Mouse (Mus musculus) retina, adult 2 months (tissue): ENCODE results near the gene Tmem132c.

Experiments used
- DNase-seq: peaks from one replicate; pipeline ENCODE4 v3.0.0-alpha.2; 2012; ENCODE audit warnings: low read depth, low spot score

Tmem132c gene

GRCm38 (mm10) chr5:127405391-127406000 is 163.9 kb downstream of the Tmem132c start:
- no peak for DNase-seq

- no peak for DNase-seq
These were observed 164.5 kb downstream of the Tmem132c start for GRCm38 (mm10) chr5:127406014-127406655.

DNA sequence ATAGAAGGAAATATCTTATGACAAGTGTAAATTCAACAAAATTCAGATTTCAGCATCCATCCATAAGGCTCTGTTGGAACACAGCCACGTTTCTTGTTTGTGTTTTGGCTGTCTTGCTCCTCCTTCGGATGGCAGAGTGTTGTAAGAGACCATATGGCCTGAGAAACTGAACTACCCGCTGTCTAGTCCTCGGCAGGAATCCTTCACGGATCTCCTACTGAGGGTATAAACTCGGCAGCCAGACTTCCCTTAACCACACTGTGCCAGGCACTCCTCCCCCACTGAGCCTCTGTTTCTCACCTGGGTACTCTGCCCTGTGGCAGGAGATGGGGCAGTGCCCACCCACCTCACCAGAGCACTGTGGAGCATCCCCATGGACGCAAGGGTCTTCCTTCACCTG is 174.9 kb downstream of the Tmem132c start:
- DNase-seq = no peak

GRCm38 (mm10) chr5:127423936-127424335 is 182.3 kb downstream of the Tmem132c start:
- DNase-seq = no peak

DNA sequence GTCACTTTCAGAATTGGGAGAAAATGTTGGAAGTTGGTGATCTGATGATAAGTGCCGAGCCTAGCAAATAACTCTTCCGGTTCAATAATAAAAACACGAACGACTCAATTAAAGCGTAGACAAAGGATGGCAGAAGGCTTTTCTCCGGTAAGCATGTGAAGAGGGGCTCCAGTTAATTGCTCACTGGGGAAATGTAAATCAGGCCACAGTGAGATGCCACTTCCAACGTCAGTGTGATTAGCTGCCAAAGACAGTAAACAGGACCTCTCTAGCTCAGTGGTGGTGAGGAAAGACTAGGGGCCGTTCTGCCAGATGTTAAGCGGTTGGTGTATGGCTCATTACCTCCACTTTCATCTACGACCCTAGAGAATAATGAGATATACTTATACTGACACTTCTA is 187.5 kb downstream of the Tmem132c start:
- no peak for DNase-seq

DNA sequence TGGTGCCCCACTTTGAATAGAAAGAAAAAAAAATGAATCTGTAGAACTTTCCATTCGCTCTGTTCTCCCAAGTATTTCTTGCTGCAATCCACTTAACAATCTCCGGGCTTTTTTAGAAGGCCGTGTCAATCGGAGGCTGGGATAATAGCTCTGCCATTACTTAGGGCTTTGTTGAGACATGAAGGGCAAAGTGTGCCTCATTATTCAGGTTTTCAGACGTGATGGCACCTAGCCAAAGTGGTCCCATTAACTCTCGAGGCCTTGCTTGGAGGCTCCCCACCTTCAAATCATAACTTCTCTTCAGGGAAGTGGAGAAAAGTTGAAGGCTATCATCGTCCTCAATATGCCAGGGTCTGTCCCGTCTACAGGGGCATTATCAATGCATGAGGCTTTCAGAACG is 190.0 kb downstream of the Tmem132c start:
- DNase-seq = no peak

GRCm38 (mm10) chr5:127436836-127437235 is 195.2 kb downstream of the Tmem132c start:
- no peak for DNase-seq

GRCm38 (mm10) chr5:127438639-127439038 is 197.0 kb downstream of the Tmem132c start:
- DNase-seq = no peak

DNA sequence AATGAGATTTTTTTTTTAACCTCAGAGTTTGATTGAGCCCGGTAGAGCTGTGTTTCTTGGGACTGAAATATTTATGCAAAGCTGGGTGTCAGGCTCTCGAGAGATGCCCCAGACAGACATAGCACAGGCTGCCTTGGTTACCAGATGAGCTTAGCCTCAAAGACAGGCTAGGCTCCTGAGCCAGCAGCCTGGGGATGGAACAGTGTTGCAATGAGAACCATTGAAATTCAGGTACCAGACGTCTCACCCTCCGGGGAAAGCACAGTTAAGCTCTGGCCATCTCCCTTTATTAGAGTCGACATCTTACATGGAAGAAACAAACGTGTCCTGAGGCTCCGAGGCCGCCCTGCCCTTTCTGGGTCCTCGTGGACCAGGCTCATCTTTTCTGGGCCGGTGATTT is 200.4 kb downstream of the Tmem132c start:
- no peak for DNase-seq

DNA sequence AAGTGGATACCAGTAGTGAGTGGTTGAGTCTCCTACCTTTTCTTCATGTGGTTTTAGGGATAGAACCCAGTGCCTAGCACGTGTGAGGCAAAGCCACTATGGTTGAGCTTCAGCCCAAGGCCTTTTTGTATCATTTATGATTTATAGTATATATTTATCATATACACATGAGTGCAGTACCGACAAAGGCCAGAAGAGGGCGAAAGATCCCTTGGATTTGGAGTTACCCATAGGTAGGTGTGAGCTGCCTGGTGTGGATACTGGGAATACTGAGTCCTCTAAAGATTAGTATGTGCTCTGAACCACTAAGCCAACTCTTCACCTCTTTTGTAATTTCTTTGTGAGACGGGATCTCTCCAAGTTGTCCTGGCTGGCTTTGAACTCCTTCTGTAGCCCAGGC is 212.0 kb downstream of the Tmem132c start:
- DNase-seq = no peak

DNA sequence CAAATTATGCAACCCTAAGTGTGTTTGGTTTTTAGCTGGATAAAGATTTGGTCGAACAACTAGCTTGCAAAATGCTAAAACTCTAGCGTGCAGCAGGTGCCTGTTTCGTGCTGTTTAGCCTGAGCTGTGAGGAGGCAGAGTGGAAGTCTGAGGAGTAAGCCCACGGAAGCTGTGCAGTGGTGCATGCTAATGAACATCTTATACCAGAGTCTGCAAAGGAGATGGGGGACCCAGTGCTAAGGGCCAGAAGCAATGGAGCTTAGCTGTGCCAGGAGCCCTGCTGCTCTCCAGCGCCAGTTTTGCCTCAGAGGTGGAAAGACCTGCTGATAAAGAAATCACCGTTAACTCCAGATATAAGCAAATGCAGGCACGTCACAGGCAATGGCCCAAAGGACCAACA is 212.5 kb downstream of the Tmem132c start:
- no peak for DNase-seq

GRCm38 (mm10) chr5:127456076-127456475 is 214.5 kb downstream of the Tmem132c start:
- no peak for DNase-seq

- no peak for DNase-seq
These were observed 226.5 kb downstream of the Tmem132c start for GRCm38 (mm10) chr5:127468151-127468550.

GRCm38 (mm10) chr5:127470351-127470750 is 228.7 kb downstream of the Tmem132c start:
- no peak for DNase-seq

DNA sequence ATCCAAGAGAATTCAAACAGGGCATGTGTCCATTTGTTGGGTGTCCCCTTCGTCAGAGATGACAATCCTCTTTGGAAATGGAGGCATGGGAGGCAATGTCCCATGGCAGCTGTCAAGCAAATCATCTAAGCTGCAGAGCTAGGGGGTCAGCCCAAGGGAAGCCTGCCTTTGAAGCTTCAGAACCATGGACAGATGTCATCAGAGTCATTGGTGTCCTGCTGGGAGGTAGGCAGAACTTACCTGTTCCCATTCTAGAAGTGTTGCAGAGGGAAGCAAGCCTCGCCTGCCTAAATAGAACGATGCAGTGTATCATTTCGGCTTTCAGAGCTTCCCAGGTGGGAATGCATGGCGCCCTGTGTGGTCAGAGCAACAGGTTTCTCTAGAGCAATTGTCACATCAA is 230.3 kb downstream of the Tmem132c start:
- DNase-seq = no peak

GRCm38 (mm10) chr5:127473706-127474105 is 232.1 kb downstream of the Tmem132c start:
- DNase-seq = no peak

DNA sequence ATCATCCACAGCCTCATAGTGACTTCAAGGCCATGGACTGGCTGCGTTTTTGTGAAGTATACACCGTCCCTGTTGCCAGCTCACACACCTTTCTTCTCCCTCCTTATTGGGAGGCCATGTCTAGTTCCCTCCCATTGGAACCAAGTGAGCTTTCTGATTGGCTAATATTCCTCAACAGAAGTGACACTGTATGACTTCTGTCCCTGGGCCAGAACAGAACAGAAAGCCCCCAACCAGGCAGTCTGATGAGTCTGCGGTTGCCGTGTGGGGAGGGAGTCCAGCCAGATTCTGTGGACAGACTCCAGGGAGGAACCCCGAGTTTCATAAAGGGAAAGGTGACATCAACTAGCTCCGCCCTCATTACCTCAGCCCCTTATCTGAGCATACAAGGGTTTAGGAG is 233.2 kb downstream of the Tmem132c start:
- DNase-seq = no peak

DNA sequence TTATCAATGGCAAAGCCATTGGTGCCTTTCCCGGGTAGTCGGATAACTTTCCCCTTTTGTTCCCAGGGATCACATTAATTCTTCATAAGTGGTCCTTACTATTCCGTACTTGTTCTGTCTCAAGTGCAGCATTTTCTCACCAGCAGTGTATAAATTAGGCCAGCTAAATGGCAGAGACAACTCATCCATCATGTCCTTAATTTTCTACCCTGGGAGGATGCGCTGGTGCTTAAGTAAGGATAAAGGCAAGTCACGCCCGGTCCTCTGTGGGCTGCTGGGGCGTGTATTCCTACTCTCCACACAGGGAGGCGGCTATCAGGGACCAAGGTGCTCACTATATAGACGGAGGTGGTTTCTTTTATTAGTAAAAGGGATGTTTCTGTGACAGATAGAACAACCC is 236.2 kb downstream of the Tmem132c start:
- DNase-seq = no peak

GRCm38 (mm10) chr5:127478322-127478721 is 236.7 kb downstream of the Tmem132c start:
- DNase-seq = no peak

DNA sequence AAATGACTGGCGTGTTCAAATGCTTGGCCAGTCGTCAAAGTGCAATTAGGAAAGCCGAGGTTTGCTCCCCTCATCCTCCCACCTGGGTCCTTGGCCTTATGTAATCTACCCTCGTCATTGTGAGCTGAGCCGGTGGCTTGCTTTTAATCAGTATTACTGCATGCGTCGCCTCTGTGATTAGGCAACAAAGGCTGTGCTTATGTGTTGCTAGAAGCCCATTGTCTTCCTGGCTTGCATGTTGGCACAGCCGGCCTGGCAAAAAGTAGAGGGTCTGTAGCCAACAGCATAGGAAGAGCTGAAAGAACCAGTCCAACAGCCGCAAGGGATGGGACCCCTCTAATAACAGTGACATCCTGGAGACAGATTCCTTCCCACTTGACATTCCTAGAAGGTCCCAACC is 239.3 kb downstream of the Tmem132c start:
- DNase-seq = no peak

- no peak for DNase-seq
These were observed 239.8 kb downstream of the Tmem132c start for GRCm38 (mm10) chr5:127481416-127481815.

DNA sequence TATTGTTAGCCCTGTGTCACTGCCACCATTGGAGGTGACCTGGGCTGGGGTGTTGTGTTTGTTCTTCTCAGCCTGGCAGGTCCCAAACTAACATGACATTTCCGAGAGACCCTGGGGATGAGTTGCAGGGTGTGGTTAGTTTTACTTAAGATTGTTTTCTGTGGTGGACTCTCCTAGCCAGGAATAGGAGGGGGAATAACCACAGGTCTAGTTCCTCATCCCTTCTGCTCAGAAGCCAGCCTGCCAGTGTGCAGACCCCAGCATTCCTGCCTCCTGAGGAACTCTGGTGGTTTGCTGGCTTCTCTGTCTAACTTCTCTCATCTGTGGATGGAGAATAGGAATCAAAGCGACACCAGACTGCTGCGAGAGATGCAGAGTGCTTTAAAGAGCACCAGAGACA is 240.7 kb downstream of the Tmem132c start:
- no peak for DNase-seq

- no peak for DNase-seq
These were observed 242.5 kb downstream of the Tmem132c start for GRCm38 (mm10) chr5:127483955-127484659.
